Mouse (Mus musculus) heart, postnatal 36 days (tissue): ENCODE results near the gene Igf2bp3. TPM values are rescaled to one million over a fixed set of nuclear protein-coding genes. Genes with fewer than 3 reads are reported as not detected.
A peak's percentile ranks its signal among the peaks of the same experiment; 100 is the strongest.

Experiments used
- DNase-seq, 2 experiments: peaks; one replicate each; pipeline ENCODE4 v3.0.0; 2021 to 2022
- intact Hi-C: fragments of 180-260 bp; cut with DNase I; formaldehyde crosslinking; loops from one replicate; pipeline ENCODE4 v1.15.1; 2025
- total RNA-seq, 2 experiments: library from RNA; stranded (reverse); gene quantifications; 2 replicates each; pipeline ENCODE4 v1.2.3; 2021

Gene Igf2bp3
- total RNA-seq, 2 experiments from 2014 or later = 0.19 to 0.22 TPM

GRCm38 (mm10) chr6:49148368-49148767 is 66.4 kb downstream of the Igf2bp3 start:
- DNase-seq = no peak
- intact Hi-C loops = no loop called here

- no peak for DNase-seq
- intact Hi-C loops = no loop called here
Observed at GRCm38 (mm10) chr6:49146461-49146860, 68.3 kb downstream of the Igf2bp3 start.

- DNase-seq = peak in 1 of 2 experiments; percentile 10
- intact Hi-C loops = loop anchor here (2.0 kb wide), 1 partner anchor 86 kb away; no protein-coding TSS in a partner anchor
Observed at GRCm38 (mm10) chr6:49142428-49142827, 72.3 kb downstream of the Igf2bp3 start.

- intact Hi-C loops = no loop called here
- no peak for DNase-seq
Observed at GRCm38 (mm10) chr6:49141125-49141524, 73.6 kb downstream of the Igf2bp3 start.

- peak; percentile 9 to 17 for DNase-seq
Observed at GRCm38 (mm10) chr6:49138159-49139051, 76.4 kb downstream of the Igf2bp3 start.

GRCm38 (mm10) chr6:49136739-49137138 is 78.0 kb downstream of the Igf2bp3 start:
- no peak for DNase-seq
- intact Hi-C loops = no loop called here

More at GRCm38 (mm10) chr6:49138159-49139051, 76.4 kb downstream of the Igf2bp3 start:
- intact Hi-C loops = no loop called here

- intact Hi-C loops = no loop called here
Observed at GRCm38 (mm10) chr6:49132352-49133090, 82.2 kb downstream of the Igf2bp3 start.

GRCm38 (mm10) chr6:49131855-49132254 is 82.9 kb downstream of the Igf2bp3 start:
- intact Hi-C loops = no loop called here
- DNase-seq = no peak

More at GRCm38 (mm10) chr6:49132352-49133090, 82.2 kb downstream of the Igf2bp3 start:
- DNase-seq = no peak

GRCm38 (mm10) chr6:49130328-49130727 is 84.4 kb downstream of the Igf2bp3 start:
- intact Hi-C loops = no loop called here

GRCm38 (mm10) chr6:49120370-49120769 is 94.4 kb downstream of the Igf2bp3 start:
- intact Hi-C loops = no loop called here
- DNase-seq = no peak

More at GRCm38 (mm10) chr6:49130328-49130727, 84.4 kb downstream of the Igf2bp3 start:
- no peak for DNase-seq

GRCm38 (mm10) chr6:49119462-49120135 is 95.2 kb downstream of the Igf2bp3 start:
- DNase-seq = no peak
- intact Hi-C loops = no loop called here

- intact Hi-C loops = no loop called here
- no peak for DNase-seq
Observed at GRCm38 (mm10) chr6:49118446-49118845, 96.3 kb downstream of the Igf2bp3 start.

GRCm38 (mm10) chr6:49116241-49116640 is 98.5 kb downstream of the Igf2bp3 start:
- intact Hi-C loops = no loop called here
- no peak for DNase-seq

- DNase-seq = no peak
- intact Hi-C loops = no loop called here
Observed at GRCm38 (mm10) chr6:49115550-49115949, 99.2 kb downstream of the Igf2bp3 start.

- intact Hi-C loops = no loop called here
- DNase-seq = no peak
Observed at GRCm38 (mm10) chr6:49114457-49114856, 100.3 kb downstream of the Igf2bp3 start.

- no peak for DNase-seq
- intact Hi-C loops = no loop called here
Observed at GRCm38 (mm10) chr6:49113895-49114294, 100.9 kb downstream of the Igf2bp3 start.

- intact Hi-C loops = no loop called here
- no peak for DNase-seq
Observed at GRCm38 (mm10) chr6:49109196-49109595, 105.6 kb downstream of the Igf2bp3 start.

GRCm38 (mm10) chr6:49106746-49107500 is 107.8 kb downstream of the Igf2bp3 start:
- no peak for DNase-seq
- intact Hi-C loops = no loop called here

- intact Hi-C loops = no loop called here
- no peak for DNase-seq
Observed at GRCm38 (mm10) chr6:49099086-49099485, 115.7 kb downstream of the Igf2bp3 start.

- intact Hi-C loops = loop anchor here (2.0 kb wide), 1 partner anchor 23 kb away; no protein-coding TSS in a partner anchor
- peak in 1 of 2 experiments; percentile 31 for DNase-seq
Observed at GRCm38 (mm10) chr6:49097596-49098110, 117.1 kb downstream of the Igf2bp3 start.
